Mouse (Mus musculus) intestine, embryonic 14.5 days (tissue): Measurements from ENCODE around the gene B4galnt4. TPM values are rescaled to one million over a fixed set of nuclear protein-coding genes. Genes with fewer than 3 reads are reported as not detected.
"Not testable (repeated sequence)": the region's sequence is repeated elsewhere in the genome, so short reads cannot be mapped to it uniquely, and the experiment has no call there.

ENCODE experiments used
- ATAC-seq: fragments of 200-750 bp; cut with Nextera tagmentation; replicated peaks from 2 replicates; pipeline ENCODE4 v1.8.0; 2017; ENCODE audit warnings: low read depth, moderate number of reproducible peaks, moderate TSS enrichment, moderate library complexity; ENCODE audit not compliant: low FRiP score, low TSS enrichment
- DNase-seq: peaks from one replicate; pipeline ENCODE4 v3.0.0-alpha.2; 2018; ENCODE audit warnings: low spot score
- H3K27ac ChIP-seq: fragments of 300-500 bp; sonication (generic); 2 replicates; pipeline ENCODE4 v1.5.1; 2014; ENCODE audit warnings: low read depth, mild to moderate bottlenecking, control low read depth
- H3K27me3 ChIP-seq: fragments of 300-500 bp; sonication (generic); replicated peaks from 2 replicates; pipeline ENCODE4 v1.6.1; 2014; ENCODE audit warnings: low read length, control low read depth; ENCODE audit not compliant: control insufficient read depth, insufficient read depth
- H3K36me3 ChIP-seq: fragments of 300-500 bp; sonication (generic); 2 replicates; pipeline ENCODE4 v1.6.1; 2014; ENCODE audit warnings: low read length, control low read depth; ENCODE audit not compliant: control insufficient read depth, insufficient read depth
- H3K4me1 ChIP-seq: fragments of 300-500 bp; sonication (generic); replicated peaks from 2 replicates; pipeline ENCODE4 v1.6.1; 2014; ENCODE audit warnings: low read length, control low read depth, mixed read lengths; ENCODE audit not compliant: control insufficient read depth, insufficient read depth
- H3K4me2 ChIP-seq: fragments of 300-500 bp; sonication (generic); 2 replicates; pipeline ENCODE4 v1.6.1; 2014; ENCODE audit warnings: low read length
- H3K4me3 ChIP-seq: fragments of 300-500 bp; sonication (generic); 2 replicates; pipeline ENCODE4 v1.5.1; 2014; ENCODE audit warnings: low read depth, low read length, control low read depth, mixed read lengths
- H3K9ac ChIP-seq: fragments of 300-500 bp; sonication (generic); 2 replicates; pipeline ENCODE4 v1.6.1; 2014; ENCODE audit warnings: mild to moderate bottlenecking, low read length
- H3K9me3 ChIP-seq: fragments of 300-500 bp; sonication (generic); 2 replicates; pipeline ENCODE4 v1.6.1; 2016; ENCODE audit warnings: low read length, control low read depth; ENCODE audit not compliant: control insufficient read depth
- WGBS: fragments of 180-500 bp; shearing (Covaris S2); extraction: QIAGEN DNeasy Blood & Tissue Kit; methylation state at CpG from one replicate; pipeline ENCODE4 v1.1.7; 2014; 5-methylcytosine and 5-hydroxymethylcytosine counted together
- polyA plus RNA-seq: library from polyadenylated mRNA; unstranded; fragments of >200 nt; fragmentation: Nextera tagmentation; extraction: Ambion mirVana; gene quantifications from 2 replicates; pipeline ENCODE4 v1.2.1, GENCODE M21; 2014

Gene B4galnt4
- polyA plus RNA-seq: 9.2 and 13.6 TPM in 2 replicates

- ATAC-seq (peak; percentile 94), DNase-seq (peak; percentile 90)
- Histone ChIP-seq H3K4me1 (peaks cover 15% of the 10 kb centered on the region; the same call in 1 of the 2 replicates), H3K36me3 (peaks cover 15% of the 10 kb centered on the region), H3K9me3 (no peaks in the 10 kb centered on the region), H3K27me3 (no peaks in the 10 kb centered on the region), H3K4me2 (peak within 1 kb of the TSS; percentile 97), H3K9ac (peak within 1 kb of the TSS; percentile 83), H3K27ac (peak within 1 kb of the TSS; percentile 27; the same call in 1 of the 2 replicates), H3K4me3 (peak within 1 kb of the TSS; percentile 74)
- WGBS: under 1% methylated on average over 72 of the region's 72 CpGs
Observed at GRCm38 (mm10) chr7:141060426-141061242, at the start of gene B4galnt4. B4galnt4 (plus strand) TSS chr7:141061104.

- no peak overlapping the region for H3K9ac ChIP-seq
- peaks cover 23% of the 10 kb centered on the region for H3K4me1 ChIP-seq
- H3K4me2 ChIP-seq: no peak overlapping the region
- peak overlapping the region; percentile 83 for H3K27ac ChIP-seq
- H3K27me3 ChIP-seq: no peaks in the 10 kb centered on the region
- H3K36me3 ChIP-seq: no peaks in the 10 kb centered on the region
- no peak overlapping the region for H3K4me3 ChIP-seq
- no peak for DNase-seq
- WGBS: 85% methylated on average over 7 of the region's 7 CpGs
- no peak for ATAC-seq
- H3K9me3 ChIP-seq: no peaks in the 10 kb centered on the region
Observed at GRCm38 (mm10) chr7:141011238-141011770, 49.6 kb upstream of the B4galnt4 start.

- H3K27ac ChIP-seq: no peak overlapping the region
- H3K4me3 ChIP-seq: no peak overlapping the region
- no peaks in the 10 kb centered on the region for H3K4me1 ChIP-seq
- no peak overlapping the region for H3K4me2 ChIP-seq
- no peaks in the 10 kb centered on the region for H3K36me3 ChIP-seq
- ATAC-seq (no peak), DNase-seq (no peak)
- H3K9ac ChIP-seq: no peak overlapping the region
- H3K27me3 ChIP-seq: no peaks in the 10 kb centered on the region
- H3K9me3 ChIP-seq: no peaks in the 10 kb centered on the region
- 83% methylated on average over 10 of the region's 10 CpGs for WGBS
Observed at GRCm38 (mm10) chr7:141016707-141017697, 43.9 kb upstream of the B4galnt4 start.

GRCm38 (mm10) chr7:141017824-141018223 is 43.1 kb upstream of the B4galnt4 start, which contains the start of gene Ifitm6:
Ifitm6 (minus strand) TSS chr7:141017924.
- H3K27me3 ChIP-seq, H3K36me3 ChIP-seq, H3K4me3 ChIP-seq, DNase-seq, H3K9me3 ChIP-seq, ATAC-seq, H3K9ac ChIP-seq, H3K27ac ChIP-seq, H3K4me1 ChIP-seq, H3K4me2 ChIP-seq: not testable (repeated sequence)
- 96% methylated on average over 1 of the region's 1 CpGs for WGBS

GRCm38 (mm10) chr7:141019028-141019427 is 41.9 kb upstream of the B4galnt4 start:
- no peak for ATAC-seq
- no peak overlapping the region for H3K9ac ChIP-seq
- H3K9me3 ChIP-seq: no peaks in the 10 kb centered on the region
- no peak for DNase-seq
- H3K27me3 ChIP-seq: no peaks in the 10 kb centered on the region
- no peaks in the 10 kb centered on the region for H3K4me1 ChIP-seq
- H3K4me3 ChIP-seq: no peak overlapping the region
- H3K27ac ChIP-seq: no peak overlapping the region
- H3K4me2 ChIP-seq: no peak overlapping the region
- no peaks in the 10 kb centered on the region for H3K36me3 ChIP-seq
- WGBS: 89% methylated on average over 5 of the region's 5 CpGs

- ATAC-seq (no peak), DNase-seq (no peak)
- Histone ChIP-seq H3K4me1 (peaks cover 4% of the 10 kb centered on the region; the same call in 1 of the 2 replicates), H3K27me3 (no peaks in the 10 kb centered on the region), H3K4me3 (no peak overlapping the region), H3K9ac (no peak overlapping the region), H3K4me2 (no peak overlapping the region), H3K36me3 (no peaks in the 10 kb centered on the region), H3K9me3 (no peaks in the 10 kb centered on the region), H3K27ac (no peak overlapping the region)
- WGBS: 77% methylated on average over 14 of the region's 14 CpGs
Observed at GRCm38 (mm10) chr7:141021489-141022449, 39.1 kb upstream of the B4galnt4 start.

- 49% methylated on average over 6 of the region's 6 CpGs for WGBS
- no peaks in the 10 kb centered on the region for H3K9me3 ChIP-seq
- no peak overlapping the region for H3K27ac ChIP-seq
Observed at GRCm38 (mm10) chr7:141024865-141025838, 35.8 kb upstream of the B4galnt4 start.

More at GRCm38 (mm10) chr7:141024865-141025838, 35.8 kb upstream of the B4galnt4 start:
- Histone ChIP-seq H3K4me2 (no peak overlapping the region), H3K27me3 (no peaks in the 10 kb centered on the region), H3K4me1 (peaks cover 4% of the 10 kb centered on the region; the same call in 1 of the 2 replicates), H3K9ac (no peak overlapping the region), H3K4me3 (no peak overlapping the region), H3K36me3 (no peaks in the 10 kb centered on the region)
- DNase-seq (no peak), ATAC-seq (0 out of 2 replicates have a peak, but pooled peaks have one; percentile 32)
